Mouse (Mus musculus) left cerebral cortex, adult 2 months (tissue): ENCODE results near the gene Hsph1. TPM values are rescaled to one million over a fixed set of nuclear protein-coding genes. Genes with fewer than 3 reads are reported as not detected.

Experiments
- DNase-seq, 2 experiments: peaks; one replicate each; pipeline ENCODE4 v3.0.0; 2021 to 2022; ENCODE audit warnings: low spot score in 2 of 2, mixed read lengths in 1 of 2; ENCODE audit errors: extremely low spot score in 1 of 2
- H3K27ac ChIP-seq: fragments of 200-600 bp; 2 replicates; pipeline ENCODE4 v1.8.1; 2022
- H3K4me3 ChIP-seq: fragments of 200-600 bp; 2 replicates; pipeline ENCODE4 v1.8.1; 2022
- CTCF ChIP-seq: fragments of 200-600 bp; IDR thresholded peaks from 2 replicates; pipeline ENCODE4 v1.8.1; 2022; ENCODE audit warnings: antibody characterized with exemption, mild to moderate bottlenecking, moderate library complexity
- intact Hi-C: fragments of 180-260 bp; cut with DNase I; formaldehyde crosslinking; loops from one replicate; pipeline ENCODE4 v1.15.1; 2025
- total RNA-seq, 2 experiments: library from RNA; stranded (reverse); gene quantifications; 2 replicates each; pipeline ENCODE4 v1.2.3; 2021

Gene Hsph1
- total RNA-seq, 2 experiments from 2014 or later = 373 to 381 TPM

DNA sequence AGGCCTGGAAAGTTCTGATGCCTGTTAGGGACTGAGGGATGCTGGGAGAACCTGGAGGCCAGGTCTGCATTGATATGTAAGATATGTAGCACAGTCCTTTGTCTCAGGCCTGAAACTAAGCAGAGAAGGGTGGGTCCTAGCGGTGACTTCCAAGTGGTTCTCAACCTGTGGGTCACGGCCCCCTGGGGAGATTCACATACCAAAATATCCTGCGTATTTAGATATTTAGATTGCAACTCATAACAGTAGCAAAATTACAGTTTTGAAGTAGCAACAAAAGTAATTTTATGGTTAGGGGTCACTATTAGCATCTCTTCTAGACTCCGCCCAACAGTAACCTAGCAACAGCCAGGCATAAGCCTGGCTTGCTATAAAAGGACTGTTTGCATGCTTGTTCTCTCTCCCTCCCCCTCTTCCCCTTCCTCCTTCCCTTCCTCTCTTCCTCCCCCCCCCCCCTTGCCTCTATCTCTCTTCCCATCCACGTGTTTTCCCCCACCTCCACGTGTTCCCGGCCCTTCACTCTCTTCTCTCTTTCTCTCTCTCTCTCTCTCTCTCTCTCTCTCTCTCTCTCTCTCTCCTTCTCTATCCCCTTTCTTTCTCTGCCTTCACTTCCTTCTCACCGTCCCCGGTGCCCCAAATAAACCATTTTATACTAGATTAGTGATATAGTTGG, 22.7 kb upstream of the Hsph1 start:
- H3K4me3 ChIP-seq = no peak overlapping the region
- TF ChIP-seq CTCF = no peak
- intact Hi-C loops = no loop called here
- DNase-seq = no peak
- no peak overlapping the region for H3K27ac ChIP-seq

DNA sequence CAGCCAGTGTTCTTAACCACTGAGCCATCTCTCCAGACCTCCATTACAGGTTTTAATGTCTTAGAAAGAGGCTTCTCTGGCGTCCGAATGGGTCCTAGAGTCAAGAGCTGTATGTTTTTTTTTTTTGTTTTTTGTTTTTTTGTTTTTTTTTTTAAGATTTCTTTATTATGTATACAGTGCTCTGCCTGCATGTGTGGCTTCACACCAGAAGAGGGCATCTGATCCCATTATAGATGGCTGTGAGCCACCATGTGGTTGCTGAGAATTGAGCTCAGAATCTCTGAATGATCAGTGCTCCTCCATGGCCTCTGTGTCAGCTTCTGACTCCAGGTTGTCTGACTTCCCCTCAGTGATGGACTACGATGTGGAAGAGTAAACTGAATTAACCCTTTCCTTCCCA, 21.8 kb upstream of the Hsph1 start:
- DNase-seq = no peak
- H3K4me3 ChIP-seq = no peak overlapping the region
- H3K27ac ChIP-seq = no peak overlapping the region
- peak; percentile 3; the same call in 1 of the 2 replicates for TF ChIP-seq CTCF
- intact Hi-C loops = no loop called here

DNA sequence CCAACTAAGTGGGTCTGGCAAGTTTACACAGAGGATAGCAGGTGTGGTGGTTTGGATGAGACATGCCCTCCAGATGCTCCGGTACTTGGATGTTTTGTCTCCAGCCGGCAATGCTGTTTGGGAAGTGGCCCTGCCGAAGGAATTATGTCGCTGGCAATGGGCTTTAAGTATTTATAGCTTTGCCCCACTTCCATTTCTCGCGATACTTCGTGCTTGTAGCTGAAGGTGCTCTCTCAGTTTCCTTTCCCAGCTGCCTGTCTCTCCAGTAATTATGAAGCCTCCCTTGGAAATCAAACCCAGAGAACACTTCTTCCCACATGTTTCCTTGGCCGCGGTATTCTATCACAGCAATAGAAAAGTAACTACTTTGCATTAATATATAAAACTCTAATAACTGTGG, 19.5 kb upstream of the Hsph1 start:
- H3K27ac ChIP-seq = no peak overlapping the region
- TF ChIP-seq CTCF = no peak
- no peak for DNase-seq
- no peak overlapping the region for H3K4me3 ChIP-seq
- intact Hi-C loops = no loop called here

DNA sequence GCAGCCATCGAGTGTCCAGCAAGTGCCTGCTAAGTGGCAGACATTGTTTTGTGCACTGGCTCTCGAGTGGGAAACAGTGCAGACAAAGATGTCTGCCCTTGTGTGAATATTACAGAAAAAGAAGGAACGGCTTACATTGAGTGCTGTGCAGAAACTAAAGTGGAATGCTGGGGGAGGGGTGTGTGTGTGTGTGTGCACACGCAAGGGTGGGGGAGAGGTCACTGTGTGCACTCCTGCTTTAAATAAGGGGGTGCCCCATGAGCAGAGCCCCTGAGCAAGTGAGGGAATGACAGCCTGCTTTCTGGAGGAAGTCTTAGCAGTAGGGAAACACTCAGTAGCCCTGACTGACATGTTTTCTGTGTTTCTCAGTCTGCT, 14.0 kb upstream of the Hsph1 start:
- no peak overlapping the region for H3K4me3 ChIP-seq
- no peak for DNase-seq
- intact Hi-C loops = no loop called here
- H3K27ac ChIP-seq = no peak overlapping the region
- TF ChIP-seq CTCF = no peak

DNA sequence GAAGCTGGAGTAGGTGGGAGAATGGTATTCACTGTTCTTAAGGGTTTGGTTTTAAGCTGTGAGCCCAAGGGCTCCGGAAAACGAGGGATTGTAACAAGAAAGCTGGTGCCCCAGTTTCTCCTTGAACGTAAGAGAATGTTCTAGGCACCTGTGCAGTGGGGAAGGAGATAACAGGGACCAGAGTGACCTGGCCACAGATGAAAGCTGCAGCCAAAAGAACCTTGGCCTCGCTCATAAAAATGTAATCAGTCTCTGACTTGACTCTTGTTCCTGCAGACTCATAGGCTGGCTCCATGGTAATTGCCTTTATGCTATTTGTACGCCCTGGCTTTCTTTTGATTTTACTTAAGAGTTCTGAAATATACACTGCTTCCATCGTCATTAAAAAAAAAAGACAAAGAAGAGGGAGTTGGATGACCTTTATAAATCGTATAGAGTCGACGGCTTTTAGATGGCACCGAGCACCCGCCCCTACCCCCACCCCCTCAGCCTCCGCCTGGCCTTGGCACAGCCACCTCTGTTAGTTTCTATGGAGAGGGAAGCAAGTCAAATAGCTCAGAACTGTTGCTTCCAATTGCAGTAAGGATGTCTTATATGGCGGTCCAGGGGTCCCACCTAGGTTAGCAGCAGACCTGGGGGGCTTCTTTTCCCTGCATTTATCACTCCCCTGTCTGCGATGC, 13.5 kb upstream of the Hsph1 start:
- DNase-seq = no peak
- intact Hi-C loops = loop anchor here (2.0 to 5.0 kb wide), 2 partner anchors 201 to 373 kb away; no protein-coding TSS in a partner anchor
- Histone ChIP-seq H3K27ac (no peak overlapping the region; the same call in 1 of the 2 replicates), H3K4me3 (no peak overlapping the region)
- no peak for TF ChIP-seq CTCF

DNA sequence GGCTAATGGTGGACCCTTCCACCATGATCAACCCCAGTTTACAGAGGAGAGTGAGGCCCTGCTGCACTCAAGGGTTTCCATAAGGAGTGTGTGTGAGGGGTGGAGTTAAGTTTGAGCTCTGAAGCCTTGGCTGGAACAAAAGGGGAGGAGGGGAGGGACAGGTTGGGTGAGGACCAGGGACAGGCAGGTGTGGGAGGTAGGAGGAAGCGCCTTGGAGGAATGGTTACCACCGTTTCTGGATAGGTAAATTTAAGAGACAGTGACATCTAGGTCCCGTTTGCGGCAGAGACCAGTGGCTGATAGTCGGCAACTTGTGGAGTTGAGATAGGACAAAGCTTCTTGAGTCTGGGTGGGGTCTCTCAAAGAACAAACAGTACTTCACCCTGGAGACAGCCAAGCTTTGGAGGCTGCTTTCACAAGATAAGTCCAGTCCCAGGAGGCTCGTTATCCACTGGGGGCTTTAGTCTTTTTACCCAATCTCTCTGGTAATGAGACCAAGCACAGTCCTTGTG, 12.8 kb upstream of the Hsph1 start:
- no peak for DNase-seq
- no peak for TF ChIP-seq CTCF
- H3K4me3 ChIP-seq = no peak overlapping the region
- intact Hi-C loops = loop anchor here (2.0 to 5.0 kb wide), 2 partner anchors 202 to 373 kb away; no protein-coding TSS in a partner anchor
- no peak overlapping the region for H3K27ac ChIP-seq

DNA sequence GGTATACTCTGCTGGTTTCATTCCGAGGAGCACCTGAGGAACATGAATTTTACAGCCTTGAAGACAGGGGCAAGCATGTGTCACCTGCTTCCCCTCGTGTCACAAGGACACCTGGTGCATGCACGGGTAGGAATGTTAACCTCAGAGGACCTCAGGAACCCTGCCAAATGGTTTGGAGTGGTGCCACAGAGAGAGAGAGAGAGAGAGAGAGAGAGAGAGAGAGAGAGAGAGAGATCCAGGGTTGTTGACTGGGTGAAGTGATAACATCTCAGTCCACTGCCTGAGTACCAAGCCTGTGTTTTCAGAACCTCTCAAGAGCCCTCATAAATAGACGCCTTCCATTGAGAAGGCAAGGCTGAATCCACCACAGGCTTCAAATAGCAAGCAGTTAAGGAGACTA, 12.0 kb upstream of the Hsph1 start:
- no peak for TF ChIP-seq CTCF
- intact Hi-C loops = loop anchor here (2.0 to 5.0 kb wide), 2 partner anchors 203 to 374 kb away; no protein-coding TSS in a partner anchor
- DNase-seq = no peak
- no peak overlapping the region for H3K27ac ChIP-seq
- no peak overlapping the region for H3K4me3 ChIP-seq

DNA sequence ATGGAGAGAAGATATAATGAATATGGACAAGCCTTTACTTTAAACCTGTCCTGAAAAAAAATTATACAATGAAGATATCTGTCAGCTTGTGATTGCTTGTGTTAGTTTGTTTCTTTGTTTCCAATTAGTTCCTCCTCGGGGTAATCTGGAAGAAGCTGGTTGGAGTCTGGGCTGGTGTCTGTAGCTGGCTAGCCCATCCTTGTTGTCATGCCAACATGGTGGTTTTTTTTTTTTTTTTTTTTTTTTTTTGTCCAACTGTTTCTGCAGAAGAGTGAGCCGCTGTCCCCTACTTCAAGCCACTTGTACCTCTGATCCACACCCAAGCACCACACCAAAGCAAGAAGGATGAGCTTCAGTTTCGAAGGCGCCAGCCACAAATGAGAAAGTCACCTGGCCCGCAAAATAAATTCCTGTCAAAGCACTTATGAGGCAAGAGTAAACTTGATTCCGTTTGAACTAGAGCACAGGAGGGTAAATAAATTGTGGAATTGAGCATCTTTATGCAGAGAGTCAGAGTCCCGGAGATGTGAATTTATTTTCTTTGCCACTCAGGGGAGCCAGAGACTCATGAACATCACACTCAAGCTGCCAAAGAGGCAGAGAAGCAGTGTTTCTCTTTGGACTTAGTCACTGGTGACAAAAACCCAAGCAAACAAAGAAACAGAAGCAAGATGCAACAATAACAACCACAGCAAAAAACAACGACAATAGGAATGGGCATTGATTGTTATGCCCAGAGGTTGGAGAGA, 11.4 kb upstream of the Hsph1 start:
- no peak overlapping the region for H3K4me3 ChIP-seq
- TF ChIP-seq CTCF = peak; percentile 60
- intact Hi-C loops = loop anchor here (2.0 to 5.0 kb wide), 2 partner anchors 203 to 375 kb away; no protein-coding TSS in a partner anchor
- no peak overlapping the region for H3K27ac ChIP-seq
- no peak for DNase-seq

DNA sequence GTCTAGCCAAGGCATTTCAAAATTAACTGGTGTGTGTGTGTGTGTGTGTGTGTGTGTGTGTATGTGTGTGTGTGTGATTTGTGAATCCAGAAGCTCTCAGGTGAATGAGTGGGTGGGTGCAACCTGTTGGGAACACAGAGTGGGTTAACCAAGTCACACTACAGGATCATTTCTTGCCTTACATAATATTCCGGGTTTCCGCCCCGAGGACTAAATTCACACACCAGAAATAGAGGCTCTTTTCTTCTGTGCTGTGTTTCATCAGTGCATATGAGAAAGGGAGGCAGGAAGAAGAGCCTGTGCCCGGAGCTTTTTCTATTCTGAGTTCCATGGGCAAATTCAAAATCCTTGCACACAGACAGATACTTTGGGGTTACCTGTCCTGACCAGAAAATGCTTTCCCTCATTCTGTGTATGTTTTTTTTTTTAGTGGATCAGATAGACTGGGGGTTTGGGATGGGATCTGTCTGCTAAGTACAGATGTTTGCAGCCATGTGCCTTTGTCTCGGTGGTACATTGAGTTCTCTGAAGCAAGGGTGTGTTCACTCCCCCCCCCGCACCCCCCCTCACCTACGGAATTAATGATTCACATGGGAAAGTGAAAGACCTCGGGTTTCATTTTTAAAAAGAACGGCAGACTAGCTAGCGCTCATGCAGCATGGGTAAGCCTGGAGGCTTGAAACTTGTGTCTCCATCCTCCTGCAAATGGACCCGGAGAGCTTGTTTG, 6.8 kb upstream of the Hsph1 start:
- Histone ChIP-seq H3K27ac (peak overlapping the region; percentile 40; the same call in 1 of the 2 replicates), H3K4me3 (no peak overlapping the region)
- no peak for TF ChIP-seq CTCF
- DNase-seq = peak in 1 of 2 experiments; percentile 21
- intact Hi-C loops = no loop called here

DNA sequence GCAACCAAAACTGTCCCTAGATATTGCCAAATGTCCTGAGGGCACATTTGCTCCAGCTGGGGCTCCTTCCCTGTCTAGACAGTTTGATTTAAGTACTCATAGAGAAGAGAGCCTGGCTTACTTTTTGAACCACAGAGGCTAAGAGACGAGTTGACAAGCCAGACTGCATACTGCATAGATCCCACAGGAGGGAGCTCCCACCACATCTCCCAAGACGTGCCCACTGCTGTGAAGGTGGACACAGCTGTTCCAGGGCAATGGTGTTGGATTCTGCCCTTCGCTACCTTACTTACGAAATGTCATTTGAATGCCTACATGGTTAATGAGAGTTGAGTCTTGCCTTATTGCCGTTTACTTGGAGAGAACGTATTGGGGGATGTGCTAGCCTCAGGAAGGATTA, 6.2 kb upstream of the Hsph1 start:
- intact Hi-C loops = no loop called here
- DNase-seq = no peak

DNA sequence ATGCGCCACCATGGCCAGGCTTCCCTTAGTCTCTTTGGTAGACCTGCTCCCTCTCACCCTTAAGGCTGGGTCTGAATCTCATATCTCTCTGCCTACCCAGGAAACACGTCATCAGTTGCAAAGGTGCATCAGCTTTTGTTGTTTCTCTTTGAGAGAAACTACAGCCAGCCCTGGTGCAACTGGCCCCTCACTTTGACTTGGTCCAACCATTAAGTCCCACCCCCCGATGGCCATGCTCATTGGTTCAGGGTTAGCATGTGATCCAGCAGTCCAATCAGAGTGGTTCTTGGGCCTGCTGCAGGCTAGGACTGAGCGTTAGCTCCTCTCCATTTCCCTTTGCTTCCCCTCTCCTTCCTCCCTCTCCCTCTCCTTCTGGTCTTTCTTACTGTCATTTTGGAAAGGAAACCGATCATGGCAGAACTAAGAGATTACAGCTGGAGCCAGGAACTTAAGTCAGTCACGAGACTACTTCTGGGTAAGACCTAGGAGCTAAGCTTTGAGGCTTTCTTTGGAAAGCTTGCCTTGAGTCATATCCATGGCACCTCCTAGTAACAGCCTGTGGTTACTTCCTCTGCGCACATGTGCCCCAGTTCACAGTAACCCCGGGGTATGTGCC, 5.2 kb upstream of the Hsph1 start:
- no peak for DNase-seq
- no peak overlapping the region for H3K4me3 ChIP-seq
- no peak overlapping the region for H3K27ac ChIP-seq
- intact Hi-C loops = no loop called here
- no peak for TF ChIP-seq CTCF

More for the DNA sequence above, 6.2 kb upstream of the Hsph1 start:
- TF ChIP-seq CTCF = peak; percentile 44
- Histone ChIP-seq H3K4me3 (no peak overlapping the region), H3K27ac (peak overlapping the region; percentile 24; the same call in 1 of the 2 replicates)
